Mouse (Mus musculus) cerebellum, adult 11 months (tissue): Measurements from ENCODE around the gene Sass6.
A peak's percentile ranks its signal among the peaks of the same experiment; 100 is the strongest.
"Not testable (repeated sequence)": the region's sequence is repeated elsewhere in the genome, so short reads cannot be mapped to it uniquely, and the experiment has no call there.

Experiments used
- DNase-seq: peaks from one replicate; pipeline ENCODE4 v3.0.0; 2022

Sass6 gene

DNA sequence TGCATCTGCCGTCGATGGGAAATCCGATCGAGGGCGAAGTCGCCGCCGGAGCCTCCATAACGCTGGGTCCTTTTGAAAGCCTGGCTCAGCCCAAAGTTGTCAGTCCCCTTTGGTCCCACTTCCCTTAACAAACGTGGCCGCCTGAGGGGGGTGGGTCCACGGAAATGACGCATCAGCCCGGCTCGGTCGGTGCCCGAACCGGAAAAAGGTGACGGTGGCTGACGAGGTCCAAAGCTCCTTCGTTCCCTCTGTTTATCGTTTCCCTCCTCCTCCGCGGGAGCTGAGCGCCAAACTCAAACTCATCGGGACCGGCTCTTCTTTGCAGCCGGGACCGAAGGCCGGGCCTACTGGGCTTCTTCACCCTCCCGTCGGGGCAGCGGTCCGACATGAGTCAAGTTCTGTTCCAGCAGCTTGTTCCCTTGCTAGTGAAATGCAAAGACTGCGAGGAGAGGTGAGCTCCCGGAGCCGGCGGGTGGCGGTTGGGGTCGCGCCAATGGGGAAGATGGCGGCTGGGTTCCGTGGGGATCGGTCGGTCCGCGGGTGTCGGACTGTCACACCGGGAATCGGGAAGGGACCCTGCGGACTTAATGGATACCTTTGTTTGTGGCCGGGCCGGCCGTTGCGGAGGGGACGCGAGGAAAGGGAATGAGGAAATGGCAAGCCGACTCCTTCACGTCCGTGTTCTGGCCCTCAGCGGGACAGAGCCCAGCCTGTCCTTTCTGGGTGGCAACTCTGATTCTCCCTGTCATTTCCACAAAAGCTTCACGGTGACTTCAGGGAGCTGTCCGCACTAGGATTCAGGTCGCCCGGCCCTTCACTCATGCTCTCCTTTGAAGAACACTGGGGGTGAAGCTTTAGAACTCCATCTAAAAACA lies at the start of gene Sass6:
Gene Sass6 (plus strand): TSS at position 255 of the 875 bp plus-strand sequence.
- peak; percentile 96 for DNase-seq

DNA sequence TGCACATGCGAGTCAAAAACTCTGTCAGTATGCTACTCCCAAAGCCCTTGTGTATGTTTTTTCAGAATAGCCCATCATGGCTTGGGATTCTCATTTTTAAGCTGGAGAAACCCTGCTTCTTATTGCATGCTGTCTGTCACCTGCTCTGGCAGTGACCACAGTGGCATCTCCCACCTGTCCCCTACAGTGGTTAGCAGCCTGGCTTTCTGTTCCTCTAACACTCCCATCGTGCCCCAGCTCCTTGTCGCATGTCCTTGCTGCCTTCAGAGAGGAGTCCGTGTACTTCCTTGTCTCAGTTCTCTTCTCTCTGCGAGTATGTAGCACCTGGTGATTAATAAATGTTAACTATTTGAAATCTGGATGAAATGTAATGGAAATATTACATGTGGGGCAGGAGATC lies 47.4 kb upstream of the Sass6 start:
- DNase-seq: no peak

DNA sequence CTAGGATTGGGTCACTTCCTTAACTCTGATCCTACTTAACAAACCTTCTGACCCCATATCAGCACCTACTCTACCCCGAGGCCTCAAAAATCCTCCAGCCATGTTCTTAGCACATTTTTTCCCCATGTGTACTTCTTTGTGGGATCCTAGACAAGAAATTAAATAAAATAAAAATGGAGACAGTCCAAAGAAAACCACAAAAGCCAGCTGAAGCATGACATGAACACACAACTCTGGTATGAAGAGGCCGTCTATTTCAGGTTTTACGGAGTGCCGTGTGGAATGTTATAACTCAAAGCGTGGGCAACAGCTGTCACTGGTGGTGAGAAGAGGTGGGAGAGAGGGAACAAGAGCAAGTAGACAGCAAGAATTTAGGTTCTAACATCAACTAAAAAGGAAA lies 43.4 kb upstream of the Sass6 start:
- no peak for DNase-seq

DNA sequence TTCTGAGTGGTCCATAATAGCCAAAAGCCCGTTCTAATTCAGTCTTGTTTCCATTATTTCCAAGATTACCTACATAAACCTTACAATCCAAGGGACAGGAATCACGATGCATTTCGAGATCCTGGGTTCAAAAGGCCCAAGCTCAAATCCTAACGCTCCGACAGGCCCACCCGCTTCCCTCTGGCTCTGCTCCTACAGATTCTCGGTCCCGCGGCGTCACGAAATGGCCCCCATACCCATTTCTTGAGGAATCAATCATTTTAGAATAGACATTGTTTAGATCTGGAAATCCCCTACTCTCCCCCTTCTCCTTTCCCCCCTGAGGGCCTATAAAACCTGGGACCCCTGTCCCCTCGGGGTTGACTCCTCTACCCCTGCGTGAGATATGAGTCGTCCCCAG lies 33.5 kb upstream of the Sass6 start:
- not testable (repeated sequence) for DNase-seq

DNA sequence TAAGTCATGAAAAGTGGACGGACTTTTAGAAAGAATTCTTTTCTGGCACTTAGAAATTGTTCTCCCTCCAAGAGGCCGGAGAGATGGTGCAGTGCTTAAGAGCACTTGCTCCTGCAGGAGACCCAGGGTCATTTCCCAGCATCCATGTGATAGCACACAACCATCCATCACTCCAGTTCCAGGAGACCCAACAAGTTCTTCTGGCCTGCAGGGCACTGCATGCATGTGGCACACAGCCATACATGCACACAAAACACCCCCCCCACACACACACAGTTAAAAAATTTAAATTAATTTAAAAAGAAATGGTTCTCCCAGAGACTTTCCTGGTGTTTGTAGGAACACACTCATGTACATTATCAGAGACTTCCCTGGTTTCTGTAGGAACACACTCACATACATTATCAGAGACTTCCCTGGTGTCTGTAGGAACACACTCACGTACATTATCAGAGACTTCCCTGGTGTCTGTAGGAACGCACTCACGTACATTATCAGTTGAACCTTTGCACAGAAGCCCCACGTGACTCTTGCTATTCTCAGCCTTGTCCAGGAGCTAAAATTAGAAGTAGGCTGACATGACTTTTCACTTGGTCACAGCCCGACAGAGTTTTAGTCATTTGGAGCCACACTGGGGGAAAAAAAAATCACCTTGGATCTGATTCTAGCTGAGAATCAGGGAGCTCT lies 32.2 kb upstream of the Sass6 start, which contains the start of gene Lrrc39:
Gene Lrrc39 (plus strand): TSS at position 566 of the 687 bp plus-strand sequence.
- no peak for DNase-seq

DNA sequence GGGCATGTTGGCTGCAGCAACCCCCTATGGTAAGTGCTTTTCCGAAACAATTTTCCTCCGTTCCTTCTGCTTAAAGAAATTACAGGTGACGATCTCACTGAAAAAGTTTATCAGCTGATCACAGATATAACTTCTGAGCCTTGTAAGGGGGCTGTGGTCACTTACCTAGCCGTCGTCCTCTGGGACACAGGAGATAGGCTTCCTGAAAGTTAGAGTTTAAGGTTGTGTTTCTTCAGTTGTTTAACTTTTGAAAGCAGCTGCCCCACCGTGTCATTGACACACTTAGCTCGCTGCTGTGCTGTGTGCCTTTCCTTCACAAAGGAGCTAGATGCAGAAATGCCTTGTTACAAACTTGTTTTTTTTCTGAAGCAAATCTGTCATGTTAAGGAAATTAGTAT lies 31.7 kb upstream of the Sass6 start:
- DNase-seq: no peak

DNA sequence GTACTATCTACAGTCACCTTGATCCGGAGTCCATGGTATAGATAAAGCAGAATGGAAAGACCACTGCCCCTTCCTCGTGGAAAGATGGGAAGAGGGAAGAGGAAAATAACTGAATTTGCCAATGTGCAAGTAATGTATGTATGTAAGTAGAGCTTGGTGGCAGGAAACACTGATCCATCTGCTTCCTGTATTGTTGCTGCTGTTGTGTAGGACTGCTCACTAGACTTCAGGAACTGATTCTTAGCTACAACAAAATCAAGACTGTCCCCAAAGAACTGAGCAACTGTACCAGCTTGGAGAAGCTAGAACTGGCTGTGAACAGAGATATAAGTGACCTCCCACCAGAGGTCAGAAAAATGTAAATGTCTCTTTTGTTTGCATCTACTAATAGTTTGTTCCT lies 24.2 kb upstream of the Sass6 start:
- no peak for DNase-seq

DNA sequence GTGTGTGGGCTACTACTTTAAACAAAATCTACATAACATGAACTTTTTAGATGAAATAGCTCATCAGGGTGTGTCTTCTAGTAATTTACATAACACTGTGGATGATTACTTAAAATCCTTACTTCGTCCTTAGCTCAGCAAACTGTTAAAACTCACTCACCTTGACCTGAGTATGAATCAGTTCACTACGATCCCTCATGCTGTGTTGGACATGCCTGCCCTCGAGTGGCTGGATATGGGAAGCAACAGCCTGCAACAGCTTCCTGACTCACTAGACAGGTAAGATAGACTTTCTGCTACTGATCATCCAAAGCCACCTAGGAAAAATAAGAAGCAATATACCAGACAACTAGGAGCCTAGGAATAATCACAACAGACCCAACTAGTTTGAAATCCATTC lies 17.5 kb upstream of the Sass6 start:
- DNase-seq: no peak

DNA sequence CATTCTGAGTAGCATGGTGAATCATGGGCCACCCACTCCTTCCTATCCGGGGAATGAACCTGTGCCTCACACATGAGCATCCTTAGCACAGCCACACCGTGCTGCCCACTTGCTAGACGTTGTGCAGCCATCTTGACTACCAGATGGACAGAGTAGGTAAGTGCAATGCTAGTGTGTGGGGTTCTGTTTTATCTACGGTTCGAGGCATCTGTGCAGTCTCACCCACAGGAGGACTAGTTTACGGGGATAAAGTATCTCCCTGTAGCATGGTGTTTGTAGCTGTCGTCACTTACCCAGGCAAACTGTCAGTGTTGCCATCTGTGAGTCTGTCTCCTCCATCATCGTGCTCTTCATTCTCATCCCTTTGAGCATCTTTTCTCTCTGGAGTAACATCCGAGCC lies 12.6 kb upstream of the Sass6 start:
- no peak for DNase-seq

DNA sequence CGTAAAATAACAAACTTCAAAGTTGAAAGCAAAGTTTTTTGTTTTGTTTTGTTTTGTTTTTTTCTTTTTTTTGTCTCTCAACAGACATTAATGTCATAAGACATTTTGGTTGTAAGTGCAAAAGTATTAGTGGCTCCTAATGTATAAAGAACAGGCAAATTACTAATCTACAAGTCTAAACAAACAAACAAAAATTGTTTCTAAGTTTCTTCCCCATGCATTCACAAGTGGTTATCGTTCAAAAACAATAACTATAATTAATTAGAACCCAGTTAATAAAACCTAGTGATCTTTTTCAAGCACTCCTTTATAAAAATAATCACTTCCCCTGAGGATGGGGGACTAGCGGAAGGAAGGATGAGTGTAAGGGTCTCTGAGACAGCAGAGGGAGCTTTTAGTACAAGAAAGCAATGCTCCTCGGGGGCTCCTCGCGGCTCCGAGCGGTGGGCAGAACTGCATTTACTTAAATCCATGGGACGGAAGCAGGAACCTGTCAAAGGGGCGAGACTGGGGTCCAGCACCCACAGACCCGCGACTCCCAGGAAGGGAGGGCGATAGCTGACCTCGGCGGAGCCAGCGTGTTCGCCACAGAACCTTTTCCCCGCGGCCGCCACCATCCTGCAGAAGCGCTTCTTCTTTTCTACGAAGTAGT lies 580 bp upstream of the Sass6 start:
- no peak for DNase-seq

DNA sequence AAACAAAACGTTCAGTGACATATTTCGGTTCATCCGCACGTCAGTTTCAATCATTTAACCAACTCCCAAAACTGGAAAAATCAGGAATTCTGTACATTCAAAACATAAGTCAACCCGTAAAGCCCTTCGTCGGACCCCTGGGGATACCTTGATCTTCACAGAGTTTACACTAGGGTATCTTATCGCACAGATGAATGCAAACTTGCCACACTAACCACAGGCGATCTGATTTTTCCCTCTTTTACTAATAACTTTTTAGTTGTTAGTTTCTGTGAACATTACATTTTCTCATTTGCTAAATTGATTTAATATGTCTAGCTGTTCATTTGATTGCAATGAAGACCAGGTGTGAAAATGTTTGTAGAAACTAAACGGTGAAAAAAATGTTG lies 815 bp downstream of the Sass6 start:
- DNase-seq: no peak

DNA sequence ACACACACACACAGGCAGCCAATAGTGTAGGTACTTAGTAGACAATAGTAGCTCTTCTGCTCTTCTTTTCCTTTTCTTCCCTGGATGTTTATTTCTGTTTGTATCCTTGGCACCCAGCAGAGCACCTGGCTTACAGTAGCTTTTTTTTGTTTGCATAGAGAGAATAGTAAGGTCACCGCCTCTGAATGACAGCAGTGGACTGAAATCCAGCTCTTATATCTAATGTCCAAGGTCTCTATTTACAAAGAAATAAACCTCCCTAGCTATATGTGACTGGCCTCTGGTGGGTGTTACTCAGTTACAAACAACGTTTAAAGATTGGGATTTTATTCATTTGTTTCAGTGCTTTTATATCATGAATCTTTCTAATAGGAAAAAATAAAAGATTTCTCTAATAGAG lies 4.9 kb downstream of the Sass6 start:
- DNase-seq: no peak

DNA sequence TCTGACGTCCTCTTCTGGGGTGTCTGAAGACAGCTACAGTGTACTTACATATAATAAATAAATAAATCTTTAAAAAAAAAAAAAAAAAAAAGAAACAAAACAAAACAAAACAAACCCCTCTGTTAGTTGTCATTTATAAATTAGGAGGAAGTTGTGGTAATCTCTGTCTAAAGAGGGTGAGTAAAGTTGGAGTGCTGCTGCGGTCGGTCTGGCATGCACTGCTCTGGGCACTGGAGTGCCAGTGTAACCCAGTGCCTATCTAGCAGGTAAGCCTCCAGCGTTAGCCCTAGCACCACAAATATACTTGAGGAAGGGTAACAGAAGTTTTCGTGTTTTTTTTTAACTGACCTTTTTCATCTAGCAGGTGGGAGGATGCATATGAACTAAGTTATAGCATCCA lies 6.2 kb downstream of the Sass6 start:
- no peak for DNase-seq

DNA sequence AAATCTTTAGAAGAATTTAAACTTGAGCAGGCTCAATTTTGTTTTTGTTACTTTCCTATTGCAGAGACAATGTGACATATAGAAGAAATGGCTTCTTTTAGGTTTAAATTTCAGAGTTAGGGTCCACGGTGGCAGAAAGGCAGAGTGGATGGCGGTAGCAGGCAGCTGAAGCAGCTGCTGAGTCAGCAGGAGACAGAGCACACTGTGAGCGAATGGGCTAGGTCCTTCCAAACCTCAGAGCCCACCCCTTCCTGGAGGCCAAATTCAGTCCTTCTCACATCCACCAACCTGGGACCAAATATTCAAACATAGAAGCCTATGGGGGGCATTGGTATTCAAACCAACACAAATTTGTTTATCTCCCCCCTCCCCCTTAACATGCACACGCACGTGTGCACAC lies 7.0 kb downstream of the Sass6 start:
- DNase-seq: no peak

DNA sequence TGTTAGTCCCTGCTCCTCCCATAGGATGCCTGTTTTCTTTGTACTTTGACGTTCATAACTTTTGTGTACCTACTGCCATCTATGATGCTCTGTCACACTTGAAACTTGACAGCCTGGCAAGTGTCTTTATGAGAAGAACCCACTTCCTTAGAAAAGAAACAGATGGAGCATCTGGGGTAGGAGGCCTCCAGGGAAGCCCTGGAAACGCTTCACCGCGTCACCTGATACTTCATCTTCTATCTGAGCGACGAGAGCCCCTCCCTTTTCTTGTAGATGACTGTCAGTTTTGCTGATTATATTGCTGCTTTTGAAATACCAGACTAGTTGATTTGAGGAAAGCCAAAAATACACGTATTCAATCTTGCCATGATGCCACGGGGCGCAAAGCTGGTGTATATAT lies 9.8 kb downstream of the Sass6 start:
- no peak for DNase-seq

DNA sequence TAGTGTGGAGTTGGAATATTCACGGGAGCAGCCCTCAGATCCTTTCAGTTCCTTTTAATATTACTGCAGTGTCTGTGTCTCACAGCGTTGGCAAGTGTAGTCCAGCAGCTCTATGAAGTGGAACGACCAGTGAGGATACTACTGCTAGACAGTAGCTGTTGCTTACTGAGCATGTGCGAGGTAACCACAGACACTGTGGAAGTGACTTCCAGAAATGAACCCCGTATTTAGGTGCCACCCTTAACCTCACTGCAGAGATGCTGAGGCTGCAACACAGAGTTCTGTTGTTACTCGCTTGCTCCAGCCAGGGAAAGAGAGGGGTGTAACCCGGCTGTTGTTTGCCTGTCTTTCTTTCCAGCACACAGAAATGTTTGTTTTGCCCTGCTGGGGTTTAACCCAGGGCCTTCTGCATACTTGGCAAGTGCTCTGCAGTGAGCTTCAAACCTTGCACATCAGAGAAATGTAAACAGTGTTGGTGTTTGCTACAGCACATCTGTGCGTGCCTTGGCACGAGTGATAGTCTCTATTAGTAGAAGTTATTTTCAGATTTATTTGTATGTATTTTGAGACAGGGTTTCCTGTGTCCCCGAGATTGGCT lies 19.6 kb downstream of the Sass6 start, which contains the start of gene Trmt13:
Gene Trmt13 (minus strand): TSS at position 293 of the 598 bp plus-strand sequence.
- DNase-seq: no peak

DNA sequence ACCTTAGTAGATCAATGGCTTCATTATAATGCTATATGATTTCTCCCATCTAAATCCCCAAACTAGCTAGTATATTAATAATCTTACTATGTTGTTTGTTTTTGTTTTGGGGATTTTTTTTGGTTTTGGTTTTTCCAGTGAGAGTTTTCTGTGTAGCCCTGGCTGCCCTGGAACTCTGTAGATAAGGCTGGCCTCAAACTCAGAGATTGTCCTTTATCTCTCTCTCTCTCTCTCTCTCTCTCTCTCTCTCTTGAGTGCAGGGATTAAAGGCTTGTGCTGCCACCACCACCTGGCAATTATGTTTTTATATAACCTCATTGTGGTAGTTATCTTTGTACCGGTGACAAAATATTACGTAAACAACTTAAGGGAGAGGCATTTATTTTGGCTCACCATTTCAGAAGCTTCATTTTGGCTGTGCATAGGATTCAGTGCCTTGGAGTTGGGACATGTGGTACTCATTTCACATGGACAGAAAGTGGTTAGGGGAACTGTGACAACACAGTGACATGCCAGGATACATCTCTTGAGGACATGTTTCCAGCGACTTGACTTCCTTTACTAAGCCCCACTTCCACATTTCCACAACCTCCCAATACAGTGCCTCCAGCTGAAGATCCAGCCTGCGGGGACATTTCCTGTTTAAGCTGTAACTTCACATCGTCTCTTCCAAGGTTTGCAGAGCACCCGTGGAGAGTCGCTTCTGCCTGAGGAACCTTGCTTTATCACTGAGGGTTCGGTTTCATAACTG lies 20.7 kb downstream of the Sass6 start:
- DNase-seq: no peak

DNA sequence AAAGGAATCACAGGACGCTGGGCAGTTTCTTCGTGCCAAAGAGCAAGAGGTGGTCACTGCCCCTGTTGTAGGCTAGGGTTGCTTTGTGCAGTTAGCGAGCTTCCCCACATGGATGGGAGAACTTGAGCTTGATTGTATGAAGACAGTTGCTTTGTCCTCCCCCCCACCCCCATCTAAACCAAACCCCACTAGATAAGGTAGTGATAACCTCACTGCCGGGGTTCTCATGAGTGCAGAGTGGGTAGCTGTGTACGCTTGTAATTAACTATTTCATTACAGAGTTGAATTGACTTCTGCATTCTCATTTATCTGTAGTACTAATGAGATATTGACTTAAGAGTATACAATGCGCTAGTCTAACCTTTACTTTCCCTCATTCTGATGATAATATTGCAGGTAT lies 24.1 kb downstream of the Sass6 start:
- DNase-seq: no peak

DNA sequence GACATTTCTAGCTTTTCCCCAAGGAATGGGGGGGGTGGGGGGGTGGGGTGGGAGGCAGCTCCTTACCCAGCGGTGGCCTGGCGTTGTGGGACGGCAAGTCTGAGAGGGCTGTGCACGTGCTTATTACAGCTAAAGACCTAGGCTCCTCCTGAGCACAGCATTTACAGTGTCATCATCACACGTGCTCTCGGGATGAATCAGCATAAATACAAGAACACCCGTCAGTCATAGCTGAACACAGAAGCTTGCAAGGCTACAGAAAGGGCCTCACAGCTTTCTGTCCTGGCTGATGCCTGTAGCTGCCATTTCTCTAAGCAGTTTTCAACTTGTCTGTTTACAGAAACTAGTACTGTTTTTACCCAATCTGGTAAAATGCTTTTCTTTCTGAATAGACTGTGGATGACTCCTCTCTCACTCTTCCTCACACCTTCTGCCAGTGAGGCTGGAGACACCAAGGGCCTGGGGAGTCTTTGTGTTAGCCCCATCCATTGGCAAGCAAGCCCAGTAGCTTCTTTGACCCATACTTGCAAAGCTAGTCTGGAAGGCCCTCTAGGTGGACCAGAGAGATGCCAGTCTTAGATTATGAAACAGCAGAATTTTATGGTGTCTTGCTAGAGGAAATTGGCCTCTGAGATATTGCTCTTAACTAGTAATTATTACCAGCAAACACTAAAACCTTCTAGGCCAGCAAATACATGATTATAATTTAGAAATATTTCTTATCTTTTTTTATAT lies 26.0 kb downstream of the Sass6 start:
- no peak for DNase-seq

DNA sequence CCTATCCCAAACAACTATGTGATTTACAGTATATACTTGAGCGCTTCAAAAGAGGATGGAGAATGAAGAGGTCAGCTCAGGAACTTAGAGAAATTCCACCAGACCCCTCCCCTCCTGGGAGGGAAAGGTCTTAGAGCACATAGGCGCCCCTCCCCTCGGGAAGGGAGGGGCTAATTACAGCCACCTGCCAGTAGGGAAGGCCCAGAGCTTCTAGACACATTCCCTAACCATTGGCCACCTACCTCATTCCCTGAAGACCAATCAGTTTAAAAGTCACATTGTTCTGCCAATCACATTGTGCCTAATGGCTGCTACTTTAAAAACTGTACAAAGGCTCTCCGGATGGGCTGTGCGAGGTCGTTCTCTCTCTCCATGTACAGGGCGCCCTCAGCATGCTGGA lies 27.9 kb downstream of the Sass6 start:
- no peak for DNase-seq

DNA sequence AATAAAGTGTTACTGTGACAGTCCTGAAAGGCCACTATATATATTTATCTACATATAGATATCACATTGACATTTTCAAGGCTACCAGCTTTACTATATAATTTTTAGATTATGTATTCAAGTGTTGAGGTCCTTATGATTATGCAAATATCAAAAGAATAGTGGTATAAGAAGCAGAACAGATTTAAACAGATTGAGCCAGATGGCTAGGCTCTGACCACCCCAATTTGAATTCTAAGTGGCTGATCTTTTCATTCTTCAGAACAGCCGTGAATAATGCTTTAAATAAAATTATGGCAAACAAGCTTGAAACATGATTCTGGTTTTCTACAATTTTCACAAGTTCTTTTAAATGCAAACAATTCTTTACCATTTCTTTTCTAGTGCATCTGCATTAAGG lies 36.7 kb downstream of the Sass6 start:
- DNase-seq: no peak

DNA sequence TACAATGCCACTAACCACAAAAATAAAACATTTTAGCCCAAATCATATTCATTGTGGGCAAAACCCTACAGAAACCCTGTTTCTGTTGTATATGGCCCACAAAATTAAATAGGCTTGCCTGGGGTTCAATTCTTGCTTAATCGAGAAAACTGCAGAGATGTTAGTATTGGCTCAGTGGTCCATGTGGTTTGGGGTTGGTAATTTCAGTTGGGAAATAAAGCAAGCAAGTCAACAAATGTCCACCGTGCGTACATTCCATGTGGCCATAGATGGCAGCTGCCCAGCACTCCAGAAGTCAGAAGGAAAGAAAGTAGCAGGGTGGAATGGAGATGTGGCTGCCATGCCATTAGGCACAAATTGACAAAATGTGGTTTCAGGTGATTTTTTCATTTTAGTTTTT lies 38.2 kb downstream of the Sass6 start:
- no peak for DNase-seq
